Comparison of ENCODE assay signal across 16 mouse cellular contexts in genomic region chr17:57332241-57332640, GRCm38 (mm10). TPM values are rescaled to one million over a fixed set of nuclear protein-coding genes. Genes with fewer than 3 reads are reported as not detected.
DNase-seq lines count a peak whose midpoint lies in the region; ATAC-seq and TF ChIP-seq lines count a peak whose summit lies in the region.
"Had no signal": no experiment of that assay in that cellular context is flagged by ENCODE, and none has a peak within 500 bp of the region (broad histone marks: within the 10 kb centered on the region; RNA-seq: fewer than 3 reads in every experiment).

No protein-coding gene starts in this region.

- no peak overlapping the region for H3K4me2 ChIP-seq in liver, postnatal 0 days (ENCODE audit: low read depth, low read length)
- no peak overlapping the region for H3K4me2 ChIP-seq in liver, embryonic 12.5 days
- H3K4me2 ChIP-seq: liver, embryonic 15.5 days; neural tube, embryonic 13.5 days had no signal

- no peak overlapping the region for H3K27ac ChIP-seq in liver, postnatal 0 days (ENCODE audit: low read depth)
- H3K27ac ChIP-seq in liver, embryonic 12.5 days = no peak overlapping the region
- H3K27ac ChIP-seq: heart, embryonic 10.5 days; limb, embryonic 10.5 days; liver, embryonic 15.5 days; neural tube, embryonic 13.5 days had no signal

- peaks cover 8% of the 10 kb centered on the region for H3K4me1 ChIP-seq in liver, postnatal 0 days (ENCODE audit: insufficient read depth)
- H3K4me1 ChIP-seq in liver, embryonic 12.5 days = peaks cover 15% of the 10 kb centered on the region; the same call in 1 of the 2 replicates
- H3K4me1 ChIP-seq: heart, embryonic 10.5 days; limb, embryonic 10.5 days had no signal

- peak; percentile 46 for DNase-seq in liver, postnatal 0 days
- DNase-seq in WW6 (ENCODE audit: low read depth, low spot score) = peak; percentile 29
- no peak for DNase-seq in right cerebral cortex, postnatal 10 days (ENCODE audit: low spot score in 2 of 2)
- DNase-seq in kidney, postnatal 25 days = no peak
- DNase-seq in lung, postnatal 4 days = no peak
- DNase-seq: cerebellum, adult 9-11 months; gastrocnemius, postnatal 14 days; kidney, adult 9 months; thymus, adult 2 months had no signal

- H3K9ac ChIP-seq in liver, postnatal 0 days (replicated peaks) = no peak overlapping the region
- no peak overlapping the region for H3K9ac ChIP-seq in liver, embryonic 12.5 days
- H3K9ac ChIP-seq: liver, embryonic 15.5 days; neural tube, embryonic 13.5 days had no signal

- no peak overlapping the region for H3K4me3 ChIP-seq in liver, postnatal 0 days (ENCODE audit: low read depth, low read length)
- no peak overlapping the region for H3K4me3 ChIP-seq in liver, embryonic 12.5 days
- H3K4me3 ChIP-seq: heart, embryonic 10.5 days; limb, embryonic 10.5 days; liver, embryonic 15.5 days; neural tube, embryonic 13.5 days had no signal

- no peaks in the 10 kb centered on the region for H3K27me3 ChIP-seq in liver, postnatal 0 days (ENCODE audit: insufficient read depth, low read length)
- no peaks in the 10 kb centered on the region for H3K27me3 ChIP-seq in liver, embryonic 12.5 days (replicated peaks)
- H3K27me3 ChIP-seq: liver, embryonic 15.5 days had no signal

- no peak for ATAC-seq in liver, postnatal 0 days
- no peak for ATAC-seq in liver, embryonic 12.5 days
- ATAC-seq in CD4-positive, CD25-positive, alpha-beta regulatory T cell, adult 4 months = peak; percentile 23
- ATAC-seq in megakaryocyte-erythroid progenitor cell, adult 5-6 weeks (replicated peaks; ENCODE audit: low FRiP score, low TSS enrichment, poor library complexity, severe bottlenecking) = peak; percentile 25; the same call in 1 of the 2 replicates

- no peaks in the 10 kb centered on the region for H3K9me3 ChIP-seq in liver, postnatal 0 days (ENCODE audit: low read length)
- no peaks in the 10 kb centered on the region for H3K9me3 ChIP-seq in liver, embryonic 12.5 days (replicated peaks)
- H3K9me3 ChIP-seq: heart, embryonic 10.5 days; limb, embryonic 10.5 days; liver, embryonic 15.5 days; neural tube, embryonic 13.5 days had no signal

- WGBS in liver, postnatal 0 days (ENCODE audit: insufficient replicate concordance) = 69% methylated on average over 4 of the region's 4 CpGs
- 63% methylated on average over 4 of the region's 4 CpGs for WGBS in liver, embryonic 12.5 days (ENCODE audit: insufficient replicate concordance)

- TF ChIP-seq CTCF in liver, postnatal 0 days (IDR thresholded peaks at IDR 0.05; ENCODE audit: low read depth) = no peak

- TF ChIP-seq EP300 in liver, postnatal 0 days (IDR thresholded peaks at IDR 0.05; ENCODE audit: low read depth) = no peak

- peaks cover 7% of the 10 kb centered on the region; the same call in 1 of the 2 replicates for H3K36me3 ChIP-seq in liver, postnatal 0 days (replicated peaks; ENCODE audit: insufficient read depth, low read length)
- peaks cover 5% of the 10 kb centered on the region; the same call in 1 of the 2 replicates for H3K36me3 ChIP-seq in liver, embryonic 12.5 days
- H3K36me3 ChIP-seq: heart, embryonic 10.5 days; limb, embryonic 10.5 days; liver, embryonic 15.5 days; neural tube, embryonic 13.5 days had no signal

RNA-seq across cellular contexts. Expression of gene Adgre1, which starts 26.2 kb away (rescaled TPM):
- 16.2 and 16.4 TPM in 2 replicates for polyA plus RNA-seq in liver, postnatal 0 days (2015; fragmentation: Nextera tagmentation; extraction: Ambion mirVana)
- polyA plus RNA-seq in liver, embryonic 12.5 days (2016; fragmentation: Nextera tagmentation; extraction: Ambion mirVana) = 9.5 and 11.6 TPM in 2 replicates
- 1 to 10 TPM in 1 of 2 experiments, under 1 TPM in 1; 0.79 to 2.9 TPM for polyA plus RNA-seq in CD4-positive, CD25-positive, alpha-beta regulatory T cell, adult 4 months (2017; shearing (Covaris generic))
- total RNA-seq in megakaryocyte-erythroid progenitor cell, adult 5-6 weeks (2014; fragmentation: Nextera tagmentation) = not detected in 2 replicates
- total RNA-seq in megakaryocyte-erythroid progenitor cell, adult 5-6 weeks (2017) = not detected in 2 replicates

RNA-seq across cellular contexts. Expression of gene Vav1, which starts 53.3 kb away (rescaled TPM):
- 13.1 and 14.1 TPM in 2 replicates for polyA plus RNA-seq in liver, postnatal 0 days (2015; fragmentation: Nextera tagmentation; extraction: Ambion mirVana)
- polyA plus RNA-seq in liver, embryonic 12.5 days (2016; fragmentation: Nextera tagmentation; extraction: Ambion mirVana) = 14.2 and 14.3 TPM in 2 replicates
- 100 to 1,000 TPM in 1 of 2 experiments, 10 to 100 TPM in 1; 88.9 to 130 TPM for polyA plus RNA-seq in CD4-positive, CD25-positive, alpha-beta regulatory T cell, adult 4 months (2017; shearing (Covaris generic))
- total RNA-seq in megakaryocyte-erythroid progenitor cell, adult 5-6 weeks (2014; fragmentation: Nextera tagmentation) = 39.2 and 44.7 TPM in 2 replicates
- total RNA-seq in megakaryocyte-erythroid progenitor cell, adult 5-6 weeks (2017) = 86.4 and 126 TPM in 2 replicates

Comparison
In these comparisons a context has a peak if more than half of its experiments do, and no peak if none do; other contexts are left out.
1. ATAC-seq: peak in CD4-positive, CD25-positive, alpha-beta regulatory T cell, adult 4 months (single experiment) and megakaryocyte-erythroid progenitor cell, adult 5-6 weeks (single experiment); none in liver, postnatal 0 days (single experiment) and liver, embryonic 12.5 days (single experiment).
2. DNase-seq: peak in liver, postnatal 0 days (single experiment) and WW6 (single experiment); none in right cerebral cortex, postnatal 10 days (0 of 2), kidney, postnatal 25 days (0 of 2) and lung, postnatal 4 days (0 of 2).